Mouse (Mus musculus) stomach, postnatal 0 days (tissue): ENCODE measurements at regions not wholly inside any gene's neighbourhood (a gene's known extent, or its start where the extent isn't known, plus 50 kb on each side); places are given as distances from the start of the nearest gene placed in this dataset.

ENCODE experiments used
- CTCF ChIP-seq: IDR thresholded peaks from 2 replicates; pipeline ENCODE4 v1.5.1; 2016; ENCODE audit warnings: antibody characterized with exemption, low read depth, mild to moderate bottlenecking, moderate library complexity
- EP300 ChIP-seq: optimal IDR thresholded peaks from 2 replicates; pipeline ENCODE3; 2016; ENCODE audit warnings: antibody characterized with exemption

GRCm38 (mm10) chr5:91200448-91200847, 61.0 kb downstream of the Areg start:
- TF ChIP-seq CTCF = no peak
- TF ChIP-seq EP300 = no peak
